Mouse (Mus musculus) 416B (cell line): ENCODE results near the gene Rhbg.

ENCODE experiments used
- DNase-seq: peaks from one replicate; pipeline ENCODE4 v3.0.0; 2011; ENCODE audit warnings: low read depth

Gene Rhbg

GRCm38 (mm10) chr3:88256382-88256781 is 1.9 kb upstream of the Rhbg start:
- DNase-seq, result no peak

GRCm38 (mm10) chr3:88255950-88256349 is 1.4 kb upstream of the Rhbg start:
- no peak for DNase-seq

- no peak for DNase-seq
Measured at GRCm38 (mm10) chr3:88252739-88253138, 1.8 kb downstream of the Rhbg start.

- DNase-seq, result no peak
Measured at GRCm38 (mm10) chr3:88248406-88248805, 6.1 kb downstream of the Rhbg start.

GRCm38 (mm10) chr3:88247666-88248065 is 6.8 kb downstream of the Rhbg start:
- no peak for DNase-seq

GRCm38 (mm10) chr3:88245811-88246210 is 8.7 kb downstream of the Rhbg start:
- peak; percentile 75 for DNase-seq

- peak; percentile 52 for DNase-seq
Measured at GRCm38 (mm10) chr3:88244071-88244470, 10.4 kb downstream of the Rhbg start.

- DNase-seq, result peak; percentile 67
Measured at GRCm38 (mm10) chr3:88242531-88242930, 12.0 kb downstream of the Rhbg start.

GRCm38 (mm10) chr3:88241045-88241786 is 13.3 kb downstream of the Rhbg start:
- DNase-seq, result no peak

GRCm38 (mm10) chr3:88239446-88239845 is 15.1 kb downstream of the Rhbg start:
- no peak for DNase-seq

GRCm38 (mm10) chr3:88238866-88239391 is 15.6 kb downstream of the Rhbg start:
- no peak for DNase-seq

- DNase-seq, result peak; percentile 59
Measured at GRCm38 (mm10) chr3:88237556-88238194, 16.8 kb downstream of the Rhbg start.

GRCm38 (mm10) chr3:88237161-88237555 is 17.4 kb downstream of the Rhbg start:
- DNase-seq, result no peak

GRCm38 (mm10) chr3:88235616-88236015 is 18.9 kb downstream of the Rhbg start:
- DNase-seq, result no peak

GRCm38 (mm10) chr3:88235216-88235615 is 19.3 kb downstream of the Rhbg start:
- no peak for DNase-seq

GRCm38 (mm10) chr3:88234041-88234440 is 20.5 kb downstream of the Rhbg start:
- no peak for DNase-seq

- DNase-seq, result no peak
Measured at GRCm38 (mm10) chr3:88232851-88233649, 21.5 kb downstream of the Rhbg start.

- DNase-seq, result no peak
Measured at GRCm38 (mm10) chr3:88232301-88232702, 22.2 kb downstream of the Rhbg start.

- no peak for DNase-seq
Measured at GRCm38 (mm10) chr3:88231061-88231641, 23.4 kb downstream of the Rhbg start.

GRCm38 (mm10) chr3:88230262-88231047 is 24.1 kb downstream of the Rhbg start:
- DNase-seq, result no peak

GRCm38 (mm10) chr3:88229526-88229925 is 25.0 kb downstream of the Rhbg start:
- DNase-seq, result no peak
